Mouse (Mus musculus): ENCODE data around the gene Saa3.

DNA sequence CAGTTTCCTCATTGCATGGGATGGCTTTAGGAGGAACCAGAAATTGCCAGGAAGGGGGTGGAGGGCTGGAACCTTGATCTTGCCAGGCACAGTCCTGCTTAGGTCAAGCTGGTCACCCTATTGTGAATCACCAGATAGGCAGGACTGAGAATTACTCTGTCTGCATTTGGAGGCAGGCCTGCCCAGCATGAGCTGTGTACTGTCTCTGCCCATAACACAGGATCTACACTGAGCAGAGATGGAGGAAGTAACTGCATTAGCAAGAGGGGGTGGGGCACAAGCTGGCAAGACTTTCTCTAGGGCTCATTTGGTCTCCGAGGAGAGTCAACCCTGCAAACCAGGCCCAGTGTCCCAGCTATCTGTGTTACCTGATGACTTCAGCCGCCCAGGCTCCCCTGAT, 19.5 kb upstream of the Saa3 start:
- no peak for TF ChIP-seq CTCF (IDR thresholded peaks at IDR 0.05; ENCODE audit: low read depth, low read length)
- no peak for TF ChIP-seq POLR2A (IDR thresholded peaks at IDR 0.05; ENCODE audit: borderline replicate concordance, low read depth, low read length)

Measured in bone marrow macrophage, adult 2 months (primary cell).